Mouse (Mus musculus) hindbrain, postnatal 0 days (tissue): ENCODE data around the gene Mcm3ap. TPM values are rescaled to one million over a fixed set of nuclear protein-coding genes. Genes with fewer than 3 reads are reported as not detected.
A peak's percentile ranks its signal among the peaks of the same experiment; 100 is the strongest.

ENCODE experiments used
- ATAC-seq: fragments of 200-750 bp; cut with Nextera tagmentation; 2 replicates; pipeline ENCODE4 v1.8.0; 2017; ENCODE audit warnings: mild to moderate bottlenecking, moderate TSS enrichment, moderate library complexity
- DNase-seq: peaks from one replicate; pipeline ENCODE4 v3.0.0-alpha.2; 2015; ENCODE audit warnings: low spot score
- H3K27ac ChIP-seq: fragments of 300-500 bp; sonication (generic); 2 replicates; pipeline ENCODE4 v1.5.1; 2014; ENCODE audit warnings: mild to moderate bottlenecking
- H3K27me3 ChIP-seq: fragments of 300-500 bp; sonication (generic); 2 replicates; pipeline ENCODE4 v1.6.1; 2014; ENCODE audit warnings: low read length, mixed read lengths; ENCODE audit not compliant: insufficient read depth
- H3K36me3 ChIP-seq: fragments of 300-500 bp; sonication (generic); 2 replicates; pipeline ENCODE4 v1.6.1; 2014; ENCODE audit warnings: low read length, mixed read lengths; ENCODE audit not compliant: insufficient read depth
- H3K4me1 ChIP-seq: fragments of 300-500 bp; sonication (generic); 2 replicates; pipeline ENCODE4 v1.6.1; 2014; ENCODE audit warnings: antibody characterized with exemption, low read length, mixed read lengths; ENCODE audit not compliant: insufficient read depth
- H3K4me2 ChIP-seq: fragments of 300-500 bp; sonication (generic); 2 replicates; pipeline ENCODE4 v1.6.1; 2014; ENCODE audit warnings: low read depth, mild to moderate bottlenecking, low read length, moderate library complexity, mixed read lengths
- H3K4me3 ChIP-seq: fragments of 300-500 bp; sonication (generic); 2 replicates; pipeline ENCODE4 v1.5.1; 2014; ENCODE audit warnings: low read length
- H3K9ac ChIP-seq: fragments of 300-500 bp; sonication (generic); replicated peaks from 2 replicates; pipeline ENCODE4 v1.6.1; 2014; ENCODE audit warnings: mild to moderate bottlenecking, low read length, moderate library complexity, mixed read lengths
- H3K9me3 ChIP-seq: fragments of 300-500 bp; sonication (generic); 2 replicates; pipeline ENCODE4 v1.6.1; 2016; ENCODE audit warnings: low read length, mixed read lengths
- CTCF ChIP-seq: IDR thresholded peaks from 2 replicates; pipeline ENCODE4 v1.5.1; 2016; ENCODE audit warnings: antibody characterized with exemption, control low read depth, low read depth
- WGBS: fragments of 180-500 bp; shearing (Covaris S2); extraction: QIAGEN DNeasy Blood & Tissue Kit; methylation state at CpG from one replicate; pipeline ENCODE4 v1.1.7; 2014; 5-methylcytosine and 5-hydroxymethylcytosine counted together
- polyA plus RNA-seq: library from polyadenylated mRNA; unstranded; fragments of >200 nt; fragmentation: Nextera tagmentation; extraction: Ambion mirVana; gene quantifications from 2 replicates; pipeline ENCODE4 v1.2.1, GENCODE M21; 2015
- total RNA-seq: library from RNA; depleted of rRNA; stranded (reverse); fragments of >200 nt; gene quantifications from 2 replicates; pipeline ENCODE4 v1.2.3, GENCODE M21; 2014

The Mcm3ap gene
- total and polyA plus RNA-seq, 2 experiments from 2014 or later, result 28.8 to 49.0 TPM

GRCm38 (mm10) chr10:76442178-76443088 lies 26.3 kb upstream of the Mcm3ap start, which contains the start of gene Pcnt:
Gene Pcnt (minus strand): TSS chr10:76442786.
- peak; percentile 99 for DNase-seq
- H3K9ac ChIP-seq, result peak within 1 kb of the TSS; percentile 68
- WGBS, result under 1% methylated on average over 78 of the region's 78 CpGs
- H3K4me3 ChIP-seq, result peak within 1 kb of the TSS; percentile 95
- peak within 1 kb of the TSS; percentile 94 for H3K27ac ChIP-seq
- ATAC-seq, result peak; percentile 99
- H3K36me3 ChIP-seq, result peaks cover 9% of the 10 kb centered on the region; the same call in 1 of the 2 replicates
- no peaks in the 10 kb centered on the region for H3K4me1 ChIP-seq
- H3K4me2 ChIP-seq, result peak within 1 kb of the TSS; percentile 78
- no peaks in the 10 kb centered on the region for H3K27me3 ChIP-seq
- no peaks in the 10 kb centered on the region for H3K9me3 ChIP-seq
- TF ChIP-seq CTCF, result peak; percentile 83

- Histone ChIP-seq H3K9ac (no peak overlapping the region), H3K4me1 (no peaks in the 10 kb centered on the region), H3K27me3 (no peaks in the 10 kb centered on the region), H3K9me3 (no peaks in the 10 kb centered on the region), H3K27ac (no peak overlapping the region), H3K36me3 (no peaks in the 10 kb centered on the region), H3K4me3 (no peak overlapping the region), H3K4me2 (no peak overlapping the region)
- DNase-seq (no peak), ATAC-seq (no peak)
- TF ChIP-seq CTCF, result no peak
- 87% methylated on average over 4 of the region's 4 CpGs for WGBS
Observed at GRCm38 (mm10) chr10:76445996-76446681, 22.6 kb upstream of the Mcm3ap start.

- ATAC-seq (no peak), DNase-seq (no peak)
- Histone ChIP-seq H3K9me3 (no peaks in the 10 kb centered on the region), H3K36me3 (no peaks in the 10 kb centered on the region), H3K9ac (no peak overlapping the region), H3K27ac (no peak overlapping the region), H3K4me3 (no peak overlapping the region), H3K4me1 (no peaks in the 10 kb centered on the region), H3K4me2 (no peak overlapping the region), H3K27me3 (no peaks in the 10 kb centered on the region)
- no peak for TF ChIP-seq CTCF
- WGBS, result 82% methylated on average over 15 of the region's 15 CpGs
Observed at GRCm38 (mm10) chr10:76447406-76448229, 21.1 kb upstream of the Mcm3ap start.

GRCm38 (mm10) chr10:76448851-76449250 lies 19.9 kb upstream of the Mcm3ap start, which contains the start of gene 2610028H24Rik:
Gene 2610028H24Rik (plus strand): TSS chr10:76449081.
- no peaks in the 10 kb centered on the region for H3K36me3 ChIP-seq
- no peaks in the 10 kb centered on the region for H3K27me3 ChIP-seq
- no peak within 1 kb of the TSS for H3K9ac ChIP-seq
- no peaks in the 10 kb centered on the region for H3K9me3 ChIP-seq
- ATAC-seq (no peak), DNase-seq (no peak)
- H3K4me3 ChIP-seq, result no peak within 1 kb of the TSS
- TF ChIP-seq CTCF, result no peak
- H3K27ac ChIP-seq, result no peak within 1 kb of the TSS
- WGBS, result 61% methylated on average over 5 of the region's 5 CpGs
- H3K4me2 ChIP-seq, result no peak within 1 kb of the TSS
- H3K4me1 ChIP-seq, result no peaks in the 10 kb centered on the region

DNA sequence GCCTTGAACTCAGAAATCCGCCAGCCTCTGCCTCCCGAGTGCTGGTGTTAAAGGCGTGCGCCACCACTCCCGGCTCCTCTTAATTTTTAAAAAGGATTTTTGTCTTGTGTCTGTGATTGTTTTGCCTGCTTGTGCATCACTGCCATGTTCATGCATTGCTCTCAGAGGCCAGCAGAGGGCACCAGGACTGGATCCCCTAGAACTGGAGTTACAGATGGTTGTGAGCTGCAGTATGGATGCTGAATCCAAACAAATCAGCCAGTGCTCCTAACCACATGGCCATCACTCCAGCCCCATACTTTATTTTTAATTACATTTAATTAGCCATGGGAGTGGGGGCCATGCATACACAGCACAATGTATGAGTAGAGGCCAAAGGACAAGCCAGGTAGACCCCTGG lies 13.4 kb upstream of the Mcm3ap start:
- peak; percentile 82 for TF ChIP-seq CTCF
- H3K4me3 ChIP-seq, result no peak overlapping the region
- no peaks in the 10 kb centered on the region for H3K9me3 ChIP-seq
- H3K9ac ChIP-seq, result no peak overlapping the region
- no peak overlapping the region for H3K27ac ChIP-seq
- no peak overlapping the region for H3K4me2 ChIP-seq
- DNase-seq (peak; percentile 74), ATAC-seq (no peak)
- no peaks in the 10 kb centered on the region for H3K27me3 ChIP-seq
- 49% methylated on average over 5 of the region's 5 CpGs for WGBS
- H3K36me3 ChIP-seq, result no peaks in the 10 kb centered on the region
- H3K4me1 ChIP-seq, result no peaks in the 10 kb centered on the region

DNA sequence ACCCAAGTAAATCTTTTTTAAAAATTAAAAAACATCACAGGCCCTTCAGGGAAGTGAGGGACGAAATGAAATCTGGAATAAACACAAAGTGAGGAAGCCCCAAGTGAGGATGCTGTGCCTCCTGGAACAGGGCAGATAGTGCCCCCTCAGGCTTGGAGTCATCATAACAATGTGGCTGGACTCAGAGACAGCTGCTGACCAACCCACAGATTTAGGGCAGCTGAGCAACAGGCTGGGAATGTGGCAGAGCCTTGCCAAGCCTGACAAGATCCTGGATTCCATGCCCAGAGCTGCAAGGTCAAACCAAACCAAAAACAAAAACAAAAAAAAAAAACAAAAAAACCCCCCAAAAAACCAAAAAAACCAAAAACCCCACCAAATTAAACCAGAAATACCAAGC lies 7.5 kb upstream of the Mcm3ap start:
- ATAC-seq (no peak), DNase-seq (no peak)
- Histone ChIP-seq H3K4me3 (no peak overlapping the region), H3K9ac (no peak overlapping the region), H3K4me2 (no peak overlapping the region), H3K4me1 (no peaks in the 10 kb centered on the region), H3K9me3 (0 out of 2 replicates have a peak, but pooled peaks cover 2% of the 10 kb centered on the region), H3K36me3 (no peaks in the 10 kb centered on the region), H3K27ac (no peak overlapping the region), H3K27me3 (no peaks in the 10 kb centered on the region)
- 80% methylated on average over 1 of the region's 1 CpGs for WGBS
- TF ChIP-seq CTCF, result no peak
